Mouse (Mus musculus) G1E (cell line): ENCODE data around the gene Kdelr2.

Experiments used
- CTCF ChIP-seq: IDR thresholded peaks from 2 replicates; pipeline ENCODE4 v1.5.1; 2012; ENCODE audit warnings: low read depth, low read length, inconsistent platforms, mixed read lengths
- GATA1 ChIP-seq: IDR thresholded peaks from 2 replicates; pipeline ENCODE4 v1.6.1; 2012; ENCODE audit warnings: borderline replicate concordance, low read length, inconsistent platforms, mixed read lengths
- TAL1 ChIP-seq: conservative IDR thresholded peaks from 2 replicates; pipeline ENCODE4 v1.6.1; 2012; ENCODE audit warnings: low read depth, low read length, inconsistent platforms, mixed read lengths

GRCm38 (mm10) chr5:143434421-143434820, 30.8 kb downstream of the Kdelr2 start:
- peak; percentile 77 for TF ChIP-seq CTCF
- TF ChIP-seq GATA1 = no peak
- no peak for TF ChIP-seq TAL1
